Mouse (Mus musculus): ENCODE measurements around the gene Trim10. TPM values are rescaled to one million over a fixed set of nuclear protein-coding genes. Genes with fewer than 3 reads are reported as not detected.

Gene Trim10
- polyA plus RNA-seq, 1 experiment = not detected

- Histone ChIP-seq H3K27ac (ENCODE audit: control insufficient read depth, insufficient read depth, low read depth, low read length) (peak overlapping the region; percentile 71), H3K36me3 (ENCODE audit: control insufficient read depth, insufficient read depth, low read length) (no peaks in the 10 kb centered on the region), H3K4me3 (ENCODE audit: control insufficient read depth, low read depth, low read length) (no peak overlapping the region; the same call in 1 of the 2 replicates), H3K4me1 (ENCODE audit: control insufficient read depth, insufficient read depth, low read length) (peaks cover 6% of the 10 kb centered on the region), H3K27me3 (ENCODE audit: control insufficient read depth, insufficient read depth, low read length) (no peaks in the 10 kb centered on the region)
- TF ChIP-seq CTCF (IDR thresholded peaks at IDR 0.05; ENCODE audit: control insufficient read depth, insufficient read depth, insufficient replicate concordance, low read depth, low read length) (no peak), POLR2A (IDR thresholded peaks at IDR 0.05; ENCODE audit: control insufficient read depth, low read depth, low read length) (no peak)
Observed at GRCm38 (mm10) chr17:36835591-36836426, 33.6 kb upstream of the Trim10 start.

- H3K27ac ChIP-seq (ENCODE audit: control insufficient read depth, insufficient read depth, low read depth, low read length) = peak overlapping the region; percentile 71
Observed at GRCm38 (mm10) chr17:36836427-36836812, 33.0 kb upstream of the Trim10 start.

GRCm38 (mm10) chr17:36836874-36837647, 32.3 kb upstream of the Trim10 start, which contains the start of gene Trim26:
Gene Trim26, plus strand, starts transcription at chr17:36837134.
- Histone ChIP-seq H3K27me3 (ENCODE audit: control insufficient read depth, insufficient read depth, low read length) (no peaks in the 10 kb centered on the region), H3K4me1 (ENCODE audit: control insufficient read depth, insufficient read depth, low read length) (peaks cover 6% of the 10 kb centered on the region), H3K4me3 (ENCODE audit: control insufficient read depth, low read depth, low read length) (peak within 1 kb of the TSS; percentile 94), H3K27ac (ENCODE audit: control insufficient read depth, insufficient read depth, low read depth, low read length) (peak within 1 kb of the TSS; percentile 82), H3K36me3 (ENCODE audit: control insufficient read depth, insufficient read depth, low read length) (no peaks in the 10 kb centered on the region)
- TF ChIP-seq POLR2A (IDR thresholded peaks at IDR 0.05; ENCODE audit: control insufficient read depth, low read depth, low read length) (peak; percentile 81), CTCF (IDR thresholded peaks at IDR 0.05; ENCODE audit: control insufficient read depth, insufficient read depth, insufficient replicate concordance, low read depth, low read length) (no peak)

More at GRCm38 (mm10) chr17:36836427-36836812, 33.0 kb upstream of the Trim10 start:
- Histone ChIP-seq H3K4me1 (ENCODE audit: control insufficient read depth, insufficient read depth, low read length) (peaks cover 6% of the 10 kb centered on the region), H3K36me3 (ENCODE audit: control insufficient read depth, insufficient read depth, low read length) (no peaks in the 10 kb centered on the region), H3K4me3 (ENCODE audit: control insufficient read depth, low read depth, low read length) (peak overlapping the region; percentile 81), H3K27me3 (ENCODE audit: control insufficient read depth, insufficient read depth, low read length) (no peaks in the 10 kb centered on the region)
- TF ChIP-seq POLR2A (IDR thresholded peaks at IDR 0.05; ENCODE audit: control insufficient read depth, low read depth, low read length) (no peak), CTCF (IDR thresholded peaks at IDR 0.05; ENCODE audit: control insufficient read depth, insufficient read depth, insufficient replicate concordance, low read depth, low read length) (no peak)

GRCm38 (mm10) chr17:36839001-36839400, 30.4 kb upstream of the Trim10 start:
- Histone ChIP-seq H3K27me3 (ENCODE audit: control insufficient read depth, insufficient read depth, low read length) (no peaks in the 10 kb centered on the region), H3K36me3 (ENCODE audit: control insufficient read depth, insufficient read depth, low read length) (no peaks in the 10 kb centered on the region), H3K27ac (ENCODE audit: control insufficient read depth, insufficient read depth, low read depth, low read length) (no peak overlapping the region), H3K4me1 (ENCODE audit: control insufficient read depth, insufficient read depth, low read length) (peaks cover 6% of the 10 kb centered on the region), H3K4me3 (ENCODE audit: control insufficient read depth, low read depth, low read length) (no peak overlapping the region)
- no peak for TF ChIP-seq POLR2A (IDR thresholded peaks at IDR 0.05; ENCODE audit: control insufficient read depth, low read depth, low read length)
- TF ChIP-seq CTCF (IDR thresholded peaks at IDR 0.05; ENCODE audit: control insufficient read depth, insufficient read depth, insufficient replicate concordance, low read depth, low read length) = no peak

DNA sequence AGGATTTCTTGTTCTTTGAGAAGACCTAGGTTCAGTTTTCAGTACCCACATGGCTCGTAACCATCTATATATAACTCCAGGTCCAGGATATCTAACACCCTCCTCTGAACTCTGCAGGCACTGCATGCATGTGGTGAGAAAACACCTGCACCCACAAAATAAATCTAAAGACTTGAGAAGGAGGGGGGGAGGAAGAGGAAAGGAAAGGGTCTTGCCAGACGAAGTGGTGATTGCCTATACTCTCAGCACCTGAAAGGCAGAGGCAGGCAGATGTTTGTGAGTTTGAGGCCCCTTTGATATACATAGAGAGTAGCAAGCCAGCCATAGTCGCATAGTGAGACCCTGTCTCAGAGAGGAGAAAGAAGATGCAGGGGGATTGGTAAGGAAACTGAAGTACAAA, 29.4 kb upstream of the Trim10 start:
- peaks cover 6% of the 10 kb centered on the region for H3K4me1 ChIP-seq (ENCODE audit: control insufficient read depth, insufficient read depth, low read length)
- no peak overlapping the region for H3K4me3 ChIP-seq (ENCODE audit: control insufficient read depth, low read depth, low read length)
- no peak overlapping the region; the same call in 1 of the 2 replicates for H3K27ac ChIP-seq (ENCODE audit: control insufficient read depth, insufficient read depth, low read depth, low read length)
- TF ChIP-seq CTCF (IDR thresholded peaks at IDR 0.05; ENCODE audit: control insufficient read depth, insufficient read depth, insufficient replicate concordance, low read depth, low read length) = no peak
- no peak for TF ChIP-seq POLR2A (IDR thresholded peaks at IDR 0.05; ENCODE audit: control insufficient read depth, low read depth, low read length)
- H3K36me3 ChIP-seq (ENCODE audit: control insufficient read depth, insufficient read depth, low read length) = no peaks in the 10 kb centered on the region
- H3K27me3 ChIP-seq (ENCODE audit: control insufficient read depth, insufficient read depth, low read length) = no peaks in the 10 kb centered on the region

DNA sequence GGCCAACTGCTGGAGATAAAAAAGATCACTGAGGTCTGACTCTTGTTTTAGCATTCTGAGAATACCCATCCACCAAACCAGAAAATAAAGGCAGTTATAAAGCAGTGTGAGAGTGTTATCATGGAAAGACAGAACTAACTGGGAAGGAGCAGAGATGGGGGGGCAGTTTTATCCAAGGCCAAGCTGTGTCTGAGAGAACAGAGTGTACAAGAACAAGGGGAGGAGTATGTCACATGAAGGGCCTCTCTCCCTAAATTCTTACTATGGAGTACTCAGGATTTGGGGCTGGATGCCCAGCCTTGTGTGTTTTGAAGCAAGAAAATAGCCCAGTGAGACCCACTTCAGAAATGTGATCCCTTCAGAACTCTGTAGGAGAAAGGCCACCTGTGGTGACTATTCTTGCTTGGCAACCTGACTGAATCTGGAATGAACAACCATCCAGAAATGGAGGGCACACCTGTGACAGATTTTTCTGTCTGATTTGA, 28.4 kb upstream of the Trim10 start:
- peak overlapping the region; percentile 84 for H3K27ac ChIP-seq (ENCODE audit: control insufficient read depth, insufficient read depth, low read depth, low read length)
- no peaks in the 10 kb centered on the region for H3K36me3 ChIP-seq (ENCODE audit: control insufficient read depth, insufficient read depth, low read length)
- TF ChIP-seq CTCF (IDR thresholded peaks at IDR 0.05; ENCODE audit: control insufficient read depth, insufficient read depth, insufficient replicate concordance, low read depth, low read length) = no peak
- no peak for TF ChIP-seq POLR2A (IDR thresholded peaks at IDR 0.05; ENCODE audit: control insufficient read depth, low read depth, low read length)
- no peak overlapping the region for H3K4me3 ChIP-seq (ENCODE audit: control insufficient read depth, low read depth, low read length)
- H3K27me3 ChIP-seq (ENCODE audit: control insufficient read depth, insufficient read depth, low read length) = no peaks in the 10 kb centered on the region
- H3K4me1 ChIP-seq (ENCODE audit: control insufficient read depth, insufficient read depth, low read length) = peaks cover 4% of the 10 kb centered on the region

DNA sequence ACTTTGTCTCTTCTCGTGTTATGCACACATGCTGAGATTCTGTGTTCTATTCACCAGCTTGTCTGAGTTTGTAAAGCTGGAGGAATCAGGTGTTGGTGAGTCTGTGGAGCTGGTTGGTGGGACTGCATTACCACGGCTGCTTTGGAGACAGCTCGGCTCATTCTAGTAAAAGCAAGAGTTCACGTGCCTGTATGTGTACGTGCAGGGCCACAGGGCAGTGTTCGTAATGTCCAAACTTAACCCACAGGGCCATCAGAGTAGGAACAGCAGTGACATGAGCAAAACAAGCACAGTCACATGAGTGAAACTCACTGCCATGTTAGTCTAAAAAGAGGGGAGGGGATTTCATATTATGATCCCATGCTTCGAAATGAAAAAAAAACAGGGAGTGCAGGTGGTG, 25.7 kb upstream of the Trim10 start:
- TF ChIP-seq CTCF (IDR thresholded peaks at IDR 0.05; ENCODE audit: control insufficient read depth, insufficient read depth, insufficient replicate concordance, low read depth, low read length) (no peak), POLR2A (IDR thresholded peaks at IDR 0.05; ENCODE audit: control insufficient read depth, low read depth, low read length) (no peak)
- H3K27me3 ChIP-seq (ENCODE audit: control insufficient read depth, insufficient read depth, low read length) = no peaks in the 10 kb centered on the region
- no peak overlapping the region for H3K4me3 ChIP-seq (ENCODE audit: control insufficient read depth, low read depth, low read length)
- H3K36me3 ChIP-seq (ENCODE audit: control insufficient read depth, insufficient read depth, low read length) = no peaks in the 10 kb centered on the region
- H3K4me1 ChIP-seq (ENCODE audit: control insufficient read depth, insufficient read depth, low read length) = no peaks in the 10 kb centered on the region; the same call in 1 of the 2 replicates
- H3K27ac ChIP-seq (ENCODE audit: control insufficient read depth, insufficient read depth, low read depth, low read length) = peak overlapping the region; percentile 37; the same call in 1 of the 2 replicates

All from testis, adult 2 months (tissue).